Mouse (Mus musculus): ENCODE data around the gene Parva. TPM values are rescaled to one million over a fixed set of nuclear protein-coding genes. Genes with fewer than 3 reads are reported as not detected.

Parva gene
- polyA plus RNA-seq, 1 experiment from 2014 or later: 54.5 TPM

DNA sequence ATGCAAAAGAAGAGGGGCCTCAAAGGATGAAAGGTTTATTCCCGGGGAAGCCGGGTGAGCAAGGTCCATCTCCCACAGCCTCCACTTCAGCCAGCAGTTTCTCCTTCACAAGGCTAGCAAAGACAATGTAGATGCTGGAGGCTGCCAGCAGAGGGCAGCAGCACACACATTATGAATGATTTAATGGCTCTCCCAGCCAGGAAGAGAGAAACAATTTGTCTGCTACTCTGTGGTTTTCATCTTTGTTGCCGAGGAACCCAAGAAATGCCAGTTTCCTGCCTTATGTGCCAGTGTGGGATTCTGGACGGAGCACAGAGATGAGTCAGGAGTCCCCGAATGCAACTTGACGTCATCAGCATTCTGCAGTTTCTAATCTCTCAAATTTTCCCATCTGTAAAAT lies 27.1 kb upstream of the Parva start:
- H3K36me3 ChIP-seq: no peaks in the 10 kb centered on the region
- peak overlapping the region; percentile 50 for H3K27ac ChIP-seq
- H3K27me3 ChIP-seq (ENCODE audit: insufficient read depth, poor library complexity, severe bottlenecking): peaks cover 9% of the 10 kb centered on the region; the same call in 1 of the 2 replicates
- H3K4me3 ChIP-seq: no peak overlapping the region
- peaks cover 26% of the 10 kb centered on the region for H3K4me1 ChIP-seq (replicated peaks)
- peak; percentile 85 for DNase-seq (ENCODE audit: low spot score)
- H3K9me3 ChIP-seq: no peaks in the 10 kb centered on the region
- 53% methylated on average over 6 of the region's 6 CpGs for WGBS

GRCm38 (mm10) chr7:112405061-112405460 lies 22.2 kb upstream of the Parva start:
- Histone ChIP-seq H3K9me3 (no peaks in the 10 kb centered on the region), H3K4me3 (no peak overlapping the region), H3K4me1 (replicated peaks) (peaks cover 15% of the 10 kb centered on the region; the same call in 1 of the 2 replicates), H3K36me3 (no peaks in the 10 kb centered on the region), H3K27ac (no peak overlapping the region), H3K27me3 (ENCODE audit: insufficient read depth, poor library complexity, severe bottlenecking) (peaks cover 10% of the 10 kb centered on the region; the same call in 1 of the 2 replicates)
- 68% methylated on average over 2 of the region's 2 CpGs for WGBS
- no peak for DNase-seq (ENCODE audit: low spot score)

DNA sequence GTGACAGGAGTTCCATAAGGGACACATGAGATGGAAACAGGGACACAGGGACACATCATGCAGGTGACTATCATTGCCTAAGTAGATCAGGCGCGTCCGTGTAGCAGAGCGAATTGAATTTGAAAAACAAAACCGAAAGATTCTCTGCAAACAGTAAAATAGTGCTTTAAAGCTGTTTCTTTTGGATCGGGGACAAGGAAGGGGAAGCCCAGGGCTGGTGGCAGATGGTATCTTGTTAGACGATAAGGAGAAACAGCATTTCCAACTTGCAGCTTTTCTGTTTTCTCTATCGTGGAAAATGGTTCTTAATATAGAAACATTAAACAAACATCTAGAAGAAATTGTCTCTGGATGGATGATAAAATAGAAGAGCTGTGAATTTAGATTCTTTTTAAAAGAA lies 21.7 kb upstream of the Parva start:
- 91% methylated on average over 8 of the region's 8 CpGs for WGBS
- Histone ChIP-seq H3K27me3 (ENCODE audit: insufficient read depth, poor library complexity, severe bottlenecking) (peaks cover 10% of the 10 kb centered on the region; the same call in 1 of the 2 replicates), H3K27ac (no peak overlapping the region), H3K4me1 (replicated peaks) (peaks cover 13% of the 10 kb centered on the region; the same call in 1 of the 2 replicates), H3K36me3 (no peaks in the 10 kb centered on the region), H3K9me3 (no peaks in the 10 kb centered on the region), H3K4me3 (no peak overlapping the region)
- no peak for DNase-seq (ENCODE audit: low spot score)

DNA sequence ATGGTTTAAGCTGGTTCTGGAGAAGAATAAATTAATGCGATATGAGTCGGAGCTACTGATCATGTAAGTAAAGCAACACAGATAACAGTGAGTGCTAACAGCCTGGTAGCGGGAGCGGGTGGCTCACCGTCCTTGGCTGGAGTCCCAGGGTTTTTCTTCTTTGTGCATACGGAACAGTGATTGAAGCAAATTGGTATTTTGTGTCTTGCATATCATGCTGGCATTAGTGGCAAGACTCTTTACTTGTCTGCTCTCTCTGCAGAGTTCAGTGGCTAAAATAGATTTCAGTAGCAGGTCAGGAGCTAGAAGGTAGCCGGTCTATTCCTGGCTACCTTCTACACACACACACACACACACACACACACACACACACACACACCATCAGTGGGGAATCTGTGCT lies 19.7 kb upstream of the Parva start:
- DNase-seq (ENCODE audit: low spot score): no peak
- Histone ChIP-seq H3K4me1 (replicated peaks) (peaks cover 8% of the 10 kb centered on the region; the same call in 1 of the 2 replicates), H3K4me3 (no peak overlapping the region), H3K9me3 (no peaks in the 10 kb centered on the region), H3K27me3 (ENCODE audit: insufficient read depth, poor library complexity, severe bottlenecking) (peaks cover 7% of the 10 kb centered on the region; the same call in 1 of the 2 replicates), H3K27ac (no peak overlapping the region), H3K36me3 (no peaks in the 10 kb centered on the region)
- WGBS: 89% methylated on average over 7 of the region's 7 CpGs

DNA sequence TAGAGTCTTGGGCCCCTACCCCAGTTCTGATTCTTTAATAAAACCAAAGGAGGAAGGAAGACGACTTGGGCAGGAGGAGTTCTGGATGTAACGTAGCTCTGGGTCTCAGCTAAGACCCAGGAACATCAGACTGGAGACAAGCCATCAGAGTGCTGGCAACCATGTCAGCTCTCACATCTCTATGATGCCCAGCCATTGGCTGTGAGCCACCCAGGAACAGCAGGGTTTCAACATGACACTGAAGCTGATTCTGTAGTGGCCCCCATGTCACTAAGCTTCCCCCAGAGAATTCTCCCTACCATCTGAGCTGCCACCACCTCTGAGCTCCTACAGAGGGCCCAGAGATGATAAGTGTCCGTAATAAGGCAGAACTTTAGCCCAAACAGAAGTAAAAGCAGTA lies 17.3 kb upstream of the Parva start:
- Histone ChIP-seq H3K36me3 (no peaks in the 10 kb centered on the region), H3K27me3 (ENCODE audit: insufficient read depth, poor library complexity, severe bottlenecking) (0 out of 2 replicates have a peak, but pooled peaks cover 7% of the 10 kb centered on the region), H3K27ac (no peak overlapping the region), H3K4me3 (no peak overlapping the region), H3K4me1 (replicated peaks) (peaks cover 7% of the 10 kb centered on the region; the same call in 1 of the 2 replicates), H3K9me3 (no peaks in the 10 kb centered on the region)
- WGBS: 91% methylated on average over 3 of the region's 3 CpGs
- no peak for DNase-seq (ENCODE audit: low spot score)

DNA sequence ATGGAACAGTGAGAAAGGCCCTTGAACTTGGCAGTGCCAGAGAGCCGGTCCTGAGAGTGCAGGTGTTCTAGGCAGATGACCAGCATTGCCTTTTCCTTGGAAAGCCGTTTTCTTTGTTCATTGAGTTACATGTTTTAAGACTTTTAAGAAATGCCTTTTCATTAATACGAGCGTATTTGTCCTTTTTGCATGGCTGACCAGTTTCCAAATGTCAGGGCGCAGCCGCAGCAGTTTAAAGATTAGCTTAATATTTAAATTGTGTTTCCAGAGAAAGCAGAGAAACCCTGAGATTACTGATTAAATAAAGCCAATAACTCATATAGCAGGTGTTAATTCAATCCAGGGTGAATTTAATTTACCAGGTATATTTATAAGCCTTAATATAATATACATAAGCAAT lies 14.0 kb upstream of the Parva start:
- no peak for DNase-seq (ENCODE audit: low spot score)
- 88% methylated on average over 6 of the region's 6 CpGs for WGBS
- no peaks in the 10 kb centered on the region for H3K36me3 ChIP-seq
- H3K4me1 ChIP-seq (replicated peaks): peaks cover 26% of the 10 kb centered on the region
- H3K4me3 ChIP-seq: no peak overlapping the region
- no peak overlapping the region for H3K27ac ChIP-seq
- H3K27me3 ChIP-seq (ENCODE audit: insufficient read depth, poor library complexity, severe bottlenecking): peaks cover 15% of the 10 kb centered on the region; the same call in 1 of the 2 replicates
- no peaks in the 10 kb centered on the region for H3K9me3 ChIP-seq

- peaks cover 15% of the 10 kb centered on the region; the same call in 1 of the 2 replicates for H3K27me3 ChIP-seq (ENCODE audit: insufficient read depth, poor library complexity, severe bottlenecking)
- 23% methylated on average over 14 of the region's 14 CpGs for WGBS
- peak overlapping the region; percentile 35; the same call in 1 of the 2 replicates for H3K4me3 ChIP-seq
- H3K9me3 ChIP-seq: no peaks in the 10 kb centered on the region
- 0 out of 2 replicates have a peak overlapping the region, but pooled peaks have one; percentile 50 for H3K27ac ChIP-seq
- peaks cover 30% of the 10 kb centered on the region for H3K4me1 ChIP-seq (replicated peaks)
- no peaks in the 10 kb centered on the region for H3K36me3 ChIP-seq
- DNase-seq (ENCODE audit: low spot score): peak; percentile 33
Measured at GRCm38 (mm10) chr7:112416058-112416526, 11.2 kb upstream of the Parva start.

DNA sequence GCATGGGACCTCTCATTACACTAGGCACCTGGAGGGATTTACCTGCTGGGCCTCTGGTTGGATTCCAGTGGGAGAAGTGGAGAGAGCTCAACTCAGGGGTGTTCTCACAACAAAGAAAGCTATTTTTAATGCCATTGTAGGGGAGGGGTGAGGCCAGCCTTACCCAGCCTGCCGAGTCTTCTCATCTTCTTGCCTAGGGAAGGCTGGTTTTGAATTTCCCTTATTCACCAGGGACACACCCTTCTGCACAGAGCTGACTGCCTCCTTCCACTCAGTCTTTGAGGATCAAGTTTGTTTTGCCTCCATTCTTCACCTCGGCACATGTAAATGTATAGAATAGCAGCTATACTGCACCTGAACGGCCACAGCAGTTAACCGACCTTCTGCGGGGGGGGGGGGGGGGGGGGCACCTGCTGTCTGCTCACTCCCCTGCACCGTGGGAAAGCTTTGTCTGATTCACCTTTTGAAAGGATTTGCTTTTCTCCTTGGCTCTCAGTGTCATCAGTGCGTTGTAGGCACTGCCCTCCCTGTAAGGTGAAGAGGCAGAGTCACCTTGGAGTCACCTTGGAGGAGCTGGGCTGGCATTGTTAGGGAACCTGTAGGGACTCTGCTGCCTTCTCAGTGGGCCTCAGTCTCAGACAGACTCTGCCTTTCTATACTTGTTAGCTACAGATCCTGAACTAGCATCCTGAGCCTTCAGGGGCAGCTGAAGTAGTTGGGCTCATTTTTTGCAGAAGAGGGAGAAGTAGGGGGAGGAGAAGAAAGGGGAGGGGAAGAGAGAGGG lies 10.4 kb upstream of the Parva start:
- DNase-seq (ENCODE audit: low spot score): no peak
- no peaks in the 10 kb centered on the region for H3K36me3 ChIP-seq
- H3K9me3 ChIP-seq: no peaks in the 10 kb centered on the region
- peak overlapping the region; percentile 40; the same call in 1 of the 2 replicates for H3K27ac ChIP-seq
- peaks cover 30% of the 10 kb centered on the region for H3K4me1 ChIP-seq (replicated peaks)
- WGBS: 11% methylated on average over 7 of the region's 7 CpGs
- H3K27me3 ChIP-seq (ENCODE audit: insufficient read depth, poor library complexity, severe bottlenecking): peaks cover 15% of the 10 kb centered on the region; the same call in 1 of the 2 replicates
- H3K4me3 ChIP-seq: no peak overlapping the region

DNA sequence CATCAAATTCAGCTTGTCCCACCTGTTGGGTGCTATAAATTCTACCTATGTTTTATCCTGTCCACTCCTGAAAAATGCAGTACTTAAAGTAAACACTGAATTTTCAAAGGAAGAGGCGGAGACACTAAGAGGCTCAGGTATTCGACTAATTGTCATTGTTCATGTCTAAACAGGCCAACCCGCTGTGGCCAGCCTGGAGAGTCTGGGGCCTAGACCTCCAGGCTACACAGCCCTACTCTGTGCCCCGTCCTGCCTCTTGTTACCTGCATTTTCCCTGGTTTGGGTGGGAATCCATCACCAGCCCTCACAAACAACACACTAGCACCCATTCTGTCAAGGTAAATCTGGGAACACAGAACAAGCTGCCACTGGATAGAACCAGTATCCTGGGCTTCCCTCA lies 9.7 kb upstream of the Parva start:
- Histone ChIP-seq H3K36me3 (no peaks in the 10 kb centered on the region), H3K9me3 (no peaks in the 10 kb centered on the region), H3K4me1 (replicated peaks) (peaks cover 30% of the 10 kb centered on the region), H3K27me3 (ENCODE audit: insufficient read depth, poor library complexity, severe bottlenecking) (peaks cover 15% of the 10 kb centered on the region; the same call in 1 of the 2 replicates), H3K4me3 (no peak overlapping the region), H3K27ac (no peak overlapping the region; the same call in 1 of the 2 replicates)
- WGBS: 64% methylated on average over 4 of the region's 4 CpGs
- no peak for DNase-seq (ENCODE audit: low spot score)

DNA sequence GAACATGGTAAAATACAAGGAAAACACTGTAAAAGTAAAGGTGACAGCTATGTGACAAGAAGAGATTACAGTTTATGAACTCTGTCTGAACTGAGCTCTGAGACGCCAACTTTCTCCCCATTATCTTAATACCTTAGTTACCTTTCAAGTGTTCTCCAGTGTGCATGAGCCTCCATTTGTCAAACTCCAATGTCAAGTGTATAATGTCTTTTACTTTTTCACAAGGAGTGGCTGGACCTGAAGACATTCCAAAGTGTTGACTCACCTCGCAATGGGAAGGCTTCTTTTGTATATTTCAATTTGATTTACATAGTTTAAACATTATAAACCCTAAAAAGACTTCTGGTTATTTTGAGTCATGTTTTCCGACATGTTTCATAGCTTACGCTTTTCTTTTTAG lies 3.9 kb upstream of the Parva start:
- no peak overlapping the region for H3K27ac ChIP-seq
- no peak for DNase-seq (ENCODE audit: low spot score)
- 95% methylated on average over 4 of the region's 4 CpGs for WGBS
- peaks cover 7% of the 10 kb centered on the region for H3K27me3 ChIP-seq (ENCODE audit: insufficient read depth, poor library complexity, severe bottlenecking)
- H3K4me3 ChIP-seq: no peak overlapping the region
- H3K4me1 ChIP-seq (replicated peaks): peaks cover 25% of the 10 kb centered on the region
- H3K9me3 ChIP-seq: no peaks in the 10 kb centered on the region
- no peaks in the 10 kb centered on the region for H3K36me3 ChIP-seq

DNA sequence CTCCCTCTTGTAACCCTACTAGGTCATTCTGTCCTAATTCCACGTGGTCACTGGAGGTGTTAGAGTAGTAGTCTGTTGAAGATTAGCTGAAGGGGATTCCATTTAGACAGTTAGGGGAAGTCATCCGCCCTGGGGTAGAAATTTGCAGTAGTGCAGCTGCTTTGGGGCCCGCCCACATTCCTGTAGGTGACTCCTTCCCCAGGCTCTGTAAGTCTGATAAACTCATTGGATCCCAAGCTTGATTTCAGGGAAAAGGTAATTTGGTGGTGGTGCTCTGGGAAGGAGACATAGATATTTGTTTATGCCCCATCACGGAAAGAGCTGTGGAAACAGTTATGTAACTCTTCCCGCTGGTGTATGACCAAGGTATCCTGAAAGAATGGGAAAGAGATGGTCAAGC lies 494 bp upstream of the Parva start:
- Histone ChIP-seq H3K36me3 (0 out of 2 replicates have a peak, but pooled peaks cover 3% of the 10 kb centered on the region), H3K4me1 (replicated peaks) (peaks cover 25% of the 10 kb centered on the region), H3K4me3 (no peak overlapping the region), H3K9me3 (no peaks in the 10 kb centered on the region), H3K27me3 (ENCODE audit: insufficient read depth, poor library complexity, severe bottlenecking) (peaks cover 7% of the 10 kb centered on the region), H3K27ac (peak overlapping the region; percentile 96)
- no peak for DNase-seq (ENCODE audit: low spot score)
- WGBS: 62% methylated on average over 5 of the region's 5 CpGs

DNA sequence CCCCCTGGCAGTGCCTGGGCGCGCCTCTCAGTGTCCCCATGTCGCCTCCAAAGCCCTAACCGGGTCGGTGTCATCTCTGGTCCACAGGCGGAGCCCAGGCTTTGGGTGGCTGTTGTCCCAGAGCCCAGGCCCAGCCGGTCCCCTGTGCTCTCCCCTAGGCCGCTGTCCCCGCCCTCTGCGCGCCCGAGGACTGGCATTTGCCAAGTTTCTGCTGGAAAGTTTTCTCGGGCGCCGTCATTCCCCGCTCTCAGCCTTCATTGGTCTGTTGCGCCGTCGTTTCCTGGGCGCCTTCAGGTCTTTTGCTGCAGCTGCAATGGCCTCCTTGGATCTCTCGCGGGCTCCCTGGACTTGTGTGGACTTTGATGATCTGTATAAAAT lies 842 bp downstream of the Parva start:
- Histone ChIP-seq H3K36me3 (0 out of 2 replicates have a peak, but pooled peaks cover 3% of the 10 kb centered on the region), H3K27me3 (ENCODE audit: insufficient read depth, poor library complexity, severe bottlenecking) (peaks cover 7% of the 10 kb centered on the region), H3K9me3 (no peaks in the 10 kb centered on the region), H3K27ac (peak overlapping the region; percentile 96), H3K4me1 (replicated peaks) (peaks cover 25% of the 10 kb centered on the region), H3K4me3 (peak overlapping the region; percentile 79)
- under 1% methylated on average over 22 of the region's 22 CpGs for WGBS
- no peak for DNase-seq (ENCODE audit: low spot score)

DNA sequence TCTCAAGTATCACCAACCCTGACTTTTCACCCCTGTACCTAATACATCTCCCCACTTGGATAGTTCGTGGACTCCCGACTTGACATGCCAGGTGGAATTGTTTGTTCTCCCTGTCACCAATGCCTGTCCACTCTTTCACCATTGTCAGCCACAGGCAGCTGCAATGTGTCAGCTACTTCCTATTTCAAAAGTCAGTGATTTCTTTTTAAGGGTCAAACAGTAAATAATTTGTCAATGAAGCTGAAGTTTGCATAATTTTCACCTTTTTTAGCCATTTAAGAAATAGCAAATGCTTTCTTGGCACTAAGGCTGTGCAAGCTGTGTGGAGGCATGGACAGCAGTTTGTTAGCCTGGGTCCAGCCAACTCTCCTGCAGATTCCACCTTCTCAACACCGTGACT lies 12.5 kb downstream of the Parva start:
- 87% methylated on average over 3 of the region's 3 CpGs for WGBS
- no peak overlapping the region for H3K4me3 ChIP-seq
- peaks cover 14% of the 10 kb centered on the region for H3K36me3 ChIP-seq
- DNase-seq (ENCODE audit: low spot score): no peak
- no peaks in the 10 kb centered on the region for H3K27me3 ChIP-seq (ENCODE audit: insufficient read depth, poor library complexity, severe bottlenecking)
- no peak overlapping the region for H3K27ac ChIP-seq
- H3K9me3 ChIP-seq: peaks cover 9% of the 10 kb centered on the region
- peaks cover 27% of the 10 kb centered on the region for H3K4me1 ChIP-seq (replicated peaks)

Measured in hindbrain, embryonic 10.5 days (tissue).